Mouse (Mus musculus) ES-Bruce4 (cell line): Measurements from ENCODE around the gene Atpaf2.

Source experiments
- CTCF ChIP-seq: IDR thresholded peaks from one replicate; pipeline ENCODE4 v1.8.1; 2011; ENCODE audit warnings: low read depth, low read length
- EP300 ChIP-seq: IDR thresholded peaks from 2 replicates; pipeline ENCODE4 v1.6.1; 2011; ENCODE audit warnings: low read depth, low read length; ENCODE audit not compliant: insufficient read depth

GRCm38 (mm10) chr11:60396546-60396945 is 21.7 kb downstream of the Atpaf2 start:
- TF ChIP-seq EP300 (no peak), CTCF (no peak)
